Mouse (Mus musculus): ENCODE results near the gene Pitpnm1. TPM values are rescaled to one million over a fixed set of nuclear protein-coding genes. Genes with fewer than 3 reads are reported as not detected.

Gene Pitpnm1
- polyA plus RNA-seq, 1 experiment from 2014 or later, result 7.3 TPM

- no peaks in the 10 kb centered on the region for H3K9me3 ChIP-seq (replicated peaks; ENCODE audit: control insufficient read depth, low read length)
- H3K36me3 ChIP-seq (ENCODE audit: control insufficient read depth, insufficient read depth), result no peaks in the 10 kb centered on the region
- H3K9ac ChIP-seq (ENCODE audit: low read depth, low read length), result no peak overlapping the region
- WGBS (ENCODE audit: insufficient replicate concordance), result 28% methylated on average over 5 of the region's 5 CpGs
- H3K27ac ChIP-seq (ENCODE audit: low read length), result no peak overlapping the region
- no peak for ATAC-seq (ENCODE audit: low read depth)
- H3K4me1 ChIP-seq (ENCODE audit: control insufficient read depth, low read depth, low read length), result no peaks in the 10 kb centered on the region; the same call in 1 of the 2 replicates
- no peak overlapping the region for H3K4me2 ChIP-seq (ENCODE audit: low read depth, low read length)
- peaks cover 5% of the 10 kb centered on the region; the same call in 1 of the 2 replicates for H3K27me3 ChIP-seq (ENCODE audit: control insufficient read depth, insufficient read depth, low read depth, low read length)
- H3K4me3 ChIP-seq (ENCODE audit: low read depth, low read length), result no peak overlapping the region
Observed at GRCm38 (mm10) chr19:4088146-4088545, 11.7 kb upstream of the Pitpnm1 start.

- 69% methylated on average over 6 of the region's 6 CpGs for WGBS (ENCODE audit: insufficient replicate concordance)
- peaks cover 5% of the 10 kb centered on the region; the same call in 1 of the 2 replicates for H3K27me3 ChIP-seq (ENCODE audit: control insufficient read depth, insufficient read depth, low read depth, low read length)
- H3K4me3 ChIP-seq (ENCODE audit: low read depth, low read length), result no peak overlapping the region
- H3K36me3 ChIP-seq (ENCODE audit: control insufficient read depth, insufficient read depth), result no peaks in the 10 kb centered on the region
- no peak overlapping the region for H3K4me2 ChIP-seq (ENCODE audit: low read depth, low read length)
- no peak overlapping the region for H3K27ac ChIP-seq (ENCODE audit: low read length)
- no peak overlapping the region for H3K9ac ChIP-seq (ENCODE audit: low read depth, low read length)
- no peak for ATAC-seq (ENCODE audit: low read depth)
- no peaks in the 10 kb centered on the region for H3K4me1 ChIP-seq (ENCODE audit: control insufficient read depth, low read depth, low read length)
- H3K9me3 ChIP-seq (replicated peaks; ENCODE audit: control insufficient read depth, low read length), result no peaks in the 10 kb centered on the region
Observed at GRCm38 (mm10) chr19:4089128-4089527, 10.7 kb upstream of the Pitpnm1 start.

GRCm38 (mm10) chr19:4090446-4090845 is 9.4 kb upstream of the Pitpnm1 start:
- 57% methylated on average over 3 of the region's 3 CpGs for WGBS (ENCODE audit: insufficient replicate concordance)
- Histone ChIP-seq H3K9me3 (replicated peaks; ENCODE audit: control insufficient read depth, low read length) (no peaks in the 10 kb centered on the region), H3K4me1 (ENCODE audit: control insufficient read depth, low read depth, low read length) (no peaks in the 10 kb centered on the region), H3K9ac (ENCODE audit: low read depth, low read length) (no peak overlapping the region), H3K27ac (ENCODE audit: low read length) (no peak overlapping the region), H3K4me2 (ENCODE audit: low read depth, low read length) (no peak overlapping the region), H3K36me3 (ENCODE audit: control insufficient read depth, insufficient read depth) (no peaks in the 10 kb centered on the region), H3K4me3 (ENCODE audit: low read depth, low read length) (no peak overlapping the region), H3K27me3 (ENCODE audit: control insufficient read depth, insufficient read depth, low read depth, low read length) (peaks cover 5% of the 10 kb centered on the region; the same call in 1 of the 2 replicates)
- ATAC-seq (ENCODE audit: low read depth), result no peak

GRCm38 (mm10) chr19:4091383-4091782 is 8.4 kb upstream of the Pitpnm1 start:
- Histone ChIP-seq H3K36me3 (ENCODE audit: control insufficient read depth, insufficient read depth) (no peaks in the 10 kb centered on the region), H3K9ac (ENCODE audit: low read depth, low read length) (no peak overlapping the region), H3K4me2 (ENCODE audit: low read depth, low read length) (no peak overlapping the region), H3K27me3 (ENCODE audit: control insufficient read depth, insufficient read depth, low read depth, low read length) (peaks cover 3% of the 10 kb centered on the region; the same call in 1 of the 2 replicates), H3K4me3 (ENCODE audit: low read depth, low read length) (no peak overlapping the region), H3K27ac (ENCODE audit: low read length) (no peak overlapping the region), H3K9me3 (replicated peaks; ENCODE audit: control insufficient read depth, low read length) (no peaks in the 10 kb centered on the region), H3K4me1 (ENCODE audit: control insufficient read depth, low read depth, low read length) (peaks cover 7% of the 10 kb centered on the region)
- ATAC-seq (ENCODE audit: low read depth), result no peak
- WGBS (ENCODE audit: insufficient replicate concordance), result 21% methylated on average over 2 of the region's 2 CpGs

- no peaks in the 10 kb centered on the region for H3K9me3 ChIP-seq (replicated peaks; ENCODE audit: control insufficient read depth, low read length)
- H3K9ac ChIP-seq (ENCODE audit: low read depth, low read length), result no peak overlapping the region
- ATAC-seq (ENCODE audit: low read depth), result no peak
- no peak overlapping the region for H3K4me3 ChIP-seq (ENCODE audit: low read depth, low read length)
- H3K36me3 ChIP-seq (ENCODE audit: control insufficient read depth, insufficient read depth), result no peaks in the 10 kb centered on the region
- 35% methylated on average over 3 of the region's 3 CpGs for WGBS (ENCODE audit: insufficient replicate concordance)
- peaks cover 2% of the 10 kb centered on the region; the same call in 1 of the 2 replicates for H3K27me3 ChIP-seq (ENCODE audit: control insufficient read depth, insufficient read depth, low read depth, low read length)
- H3K4me1 ChIP-seq (ENCODE audit: control insufficient read depth, low read depth, low read length), result peaks cover 13% of the 10 kb centered on the region
- no peak overlapping the region for H3K4me2 ChIP-seq (ENCODE audit: low read depth, low read length)
- no peak overlapping the region for H3K27ac ChIP-seq (ENCODE audit: low read length)
Observed at GRCm38 (mm10) chr19:4092750-4093149, 7.0 kb upstream of the Pitpnm1 start.

- Histone ChIP-seq H3K4me1 (ENCODE audit: control insufficient read depth, low read depth, low read length) (peaks cover 23% of the 10 kb centered on the region), H3K36me3 (ENCODE audit: control insufficient read depth, insufficient read depth) (no peaks in the 10 kb centered on the region), H3K9me3 (replicated peaks; ENCODE audit: control insufficient read depth, low read length) (no peaks in the 10 kb centered on the region), H3K4me2 (ENCODE audit: low read depth, low read length) (no peak overlapping the region), H3K9ac (ENCODE audit: low read depth, low read length) (no peak overlapping the region), H3K4me3 (ENCODE audit: low read depth, low read length) (no peak overlapping the region), H3K27me3 (ENCODE audit: control insufficient read depth, insufficient read depth, low read depth, low read length) (peaks cover 2% of the 10 kb centered on the region; the same call in 1 of the 2 replicates), H3K27ac (ENCODE audit: low read length) (no peak overlapping the region)
- WGBS (ENCODE audit: insufficient replicate concordance), result 71% methylated on average over 7 of the region's 7 CpGs
- no peak for ATAC-seq (ENCODE audit: low read depth)
Observed at GRCm38 (mm10) chr19:4093772-4094171, 6.0 kb upstream of the Pitpnm1 start.

GRCm38 (mm10) chr19:4094348-4094747 is 5.5 kb upstream of the Pitpnm1 start:
- H3K4me2 ChIP-seq (ENCODE audit: low read depth, low read length), result no peak overlapping the region
- H3K27ac ChIP-seq (ENCODE audit: low read length), result no peak overlapping the region
- H3K4me1 ChIP-seq (ENCODE audit: control insufficient read depth, low read depth, low read length), result peaks cover 29% of the 10 kb centered on the region
- H3K4me3 ChIP-seq (ENCODE audit: low read depth, low read length), result no peak overlapping the region
- 73% methylated on average over 3 of the region's 3 CpGs for WGBS (ENCODE audit: insufficient replicate concordance)
- no peak overlapping the region for H3K9ac ChIP-seq (ENCODE audit: low read depth, low read length)
- no peaks in the 10 kb centered on the region for H3K27me3 ChIP-seq (ENCODE audit: control insufficient read depth, insufficient read depth, low read depth, low read length)
- no peaks in the 10 kb centered on the region for H3K36me3 ChIP-seq (ENCODE audit: control insufficient read depth, insufficient read depth)
- ATAC-seq (ENCODE audit: low read depth), result no peak
- H3K9me3 ChIP-seq (replicated peaks; ENCODE audit: control insufficient read depth, low read length), result no peaks in the 10 kb centered on the region

GRCm38 (mm10) chr19:4094774-4095303 is 5.0 kb upstream of the Pitpnm1 start:
- ATAC-seq (ENCODE audit: low read depth), result no peak
- Histone ChIP-seq H3K27ac (ENCODE audit: low read length) (no peak overlapping the region), H3K9ac (ENCODE audit: low read depth, low read length) (no peak overlapping the region), H3K4me2 (ENCODE audit: low read depth, low read length) (no peak overlapping the region), H3K4me3 (ENCODE audit: low read depth, low read length) (no peak overlapping the region), H3K27me3 (ENCODE audit: control insufficient read depth, insufficient read depth, low read depth, low read length) (peaks cover under 1% of the 10 kb centered on the region; the same call in 1 of the 2 replicates), H3K9me3 (replicated peaks; ENCODE audit: control insufficient read depth, low read length) (no peaks in the 10 kb centered on the region), H3K36me3 (ENCODE audit: control insufficient read depth, insufficient read depth) (no peaks in the 10 kb centered on the region), H3K4me1 (ENCODE audit: control insufficient read depth, low read depth, low read length) (peaks cover 34% of the 10 kb centered on the region)
- WGBS (ENCODE audit: insufficient replicate concordance), result 71% methylated on average over 5 of the region's 5 CpGs

GRCm38 (mm10) chr19:4095802-4096201 is 4.0 kb upstream of the Pitpnm1 start:
- ATAC-seq (ENCODE audit: low read depth), result no peak
- WGBS (ENCODE audit: insufficient replicate concordance), result 57% methylated on average over 3 of the region's 3 CpGs
- Histone ChIP-seq H3K36me3 (ENCODE audit: control insufficient read depth, insufficient read depth) (no peaks in the 10 kb centered on the region), H3K27ac (ENCODE audit: low read length) (no peak overlapping the region), H3K4me3 (ENCODE audit: low read depth, low read length) (no peak overlapping the region), H3K4me1 (ENCODE audit: control insufficient read depth, low read depth, low read length) (peaks cover 43% of the 10 kb centered on the region), H3K27me3 (ENCODE audit: control insufficient read depth, insufficient read depth, low read depth, low read length) (peaks cover 10% of the 10 kb centered on the region), H3K4me2 (ENCODE audit: low read depth, low read length) (peak overlapping the region; percentile 99; the same call in 1 of the 2 replicates), H3K9me3 (replicated peaks; ENCODE audit: control insufficient read depth, low read length) (no peaks in the 10 kb centered on the region), H3K9ac (ENCODE audit: low read depth, low read length) (no peak overlapping the region)
